Mouse (Mus musculus) gastrocnemius, adult 18-20 months (tissue): ENCODE results near the gene Dtl. TPM values are rescaled to one million over a fixed set of nuclear protein-coding genes. Genes with fewer than 3 reads are reported as not detected.

Source experiments
- DNase-seq: peaks from one replicate; pipeline ENCODE4 v3.0.0; 2021; ENCODE audit warnings: low spot score
- total RNA-seq, 2 experiments: library from RNA; stranded (reverse); gene quantifications; 2 replicates each; pipeline ENCODE4 v1.2.3; 2021

Gene Dtl
- total RNA-seq, 2 experiments from 2014 or later: 0.12 TPM; not detected in 1

- no peak for DNase-seq
These were observed 4.2 kb upstream of the Dtl start for GRCm38 (mm10) chr1:191579524-191579923.

- no peak for DNase-seq
These were observed 380 bp downstream of the Dtl start for GRCm38 (mm10) chr1:191574871-191575457.

GRCm38 (mm10) chr1:191573906-191574639, 1.3 kb downstream of the Dtl start:
- no peak for DNase-seq

- no peak for DNase-seq
These were observed 4.9 kb downstream of the Dtl start for GRCm38 (mm10) chr1:191570415-191570814.

GRCm38 (mm10) chr1:191569625-191570024, 5.7 kb downstream of the Dtl start:
- DNase-seq: no peak

GRCm38 (mm10) chr1:191567859-191568258, 7.5 kb downstream of the Dtl start:
- DNase-seq: peak; percentile 30

- DNase-seq: peak; percentile 66
These were observed 12.4 kb downstream of the Dtl start for GRCm38 (mm10) chr1:191562823-191563365.

GRCm38 (mm10) chr1:191559779-191560178, 15.6 kb downstream of the Dtl start:
- no peak for DNase-seq

- DNase-seq: no peak
These were observed 18.2 kb downstream of the Dtl start for GRCm38 (mm10) chr1:191557109-191557508.

- peak; percentile 56 for DNase-seq
These were observed 24.6 kb downstream of the Dtl start for GRCm38 (mm10) chr1:191550786-191551185.

- DNase-seq: no peak
These were observed 31.6 kb downstream of the Dtl start for GRCm38 (mm10) chr1:191543747-191544146.

- no peak for DNase-seq
These were observed 33.7 kb downstream of the Dtl start for GRCm38 (mm10) chr1:191541619-191542018.

- no peak for DNase-seq
These were observed 34.3 kb downstream of the Dtl start for GRCm38 (mm10) chr1:191541014-191541413.

GRCm38 (mm10) chr1:191540300-191540699, 35.0 kb downstream of the Dtl start:
- no peak for DNase-seq

- no peak for DNase-seq
These were observed 40.4 kb downstream of the Dtl start for GRCm38 (mm10) chr1:191534896-191535295.

- DNase-seq: no peak
These were observed 44.3 kb downstream of the Dtl start for GRCm38 (mm10) chr1:191531023-191531422.

- DNase-seq: peak; percentile 85
These were observed 45.9 kb downstream of the Dtl start for GRCm38 (mm10) chr1:191529406-191529805.

- peak; percentile 49 for DNase-seq
These were observed 47.3 kb downstream of the Dtl start for GRCm38 (mm10) chr1:191527921-191528612.

- no peak for DNase-seq
These were observed 48.3 kb downstream of the Dtl start for GRCm38 (mm10) chr1:191527089-191527488.

- no peak for DNase-seq
These were observed 53.9 kb downstream of the Dtl start for GRCm38 (mm10) chr1:191521395-191521794.

- DNase-seq: no peak
These were observed 54.7 kb downstream of the Dtl start for GRCm38 (mm10) chr1:191520669-191521068.

- no peak for DNase-seq
These were observed 55.1 kb downstream of the Dtl start for GRCm38 (mm10) chr1:191520194-191520593.
